Mouse (Mus musculus): ENCODE measurements around the gene C2cd2l. TPM values are rescaled to one million over a fixed set of nuclear protein-coding genes. Genes with fewer than 3 reads are reported as not detected.
"Not testable (repeated sequence)": the region's sequence is repeated elsewhere in the genome, so short reads cannot be mapped to it uniquely, and the experiment has no call there.

The C2cd2l gene
- total RNA-seq (2014; fragmentation: Nextera tagmentation) (8.3 and 17.5 TPM in 2 replicates), total RNA-seq (2017) (4.2 and 5.9 TPM in 2 replicates)

GRCm38 (mm10) chr9:44319887-44320798 lies at the start of gene C2cd2l:
C2cd2l (minus strand) TSS chr9:44320285.
- peak; percentile 85 for ATAC-seq (replicated peaks; ENCODE audit: poor library complexity, severe bottlenecking)

DNA sequence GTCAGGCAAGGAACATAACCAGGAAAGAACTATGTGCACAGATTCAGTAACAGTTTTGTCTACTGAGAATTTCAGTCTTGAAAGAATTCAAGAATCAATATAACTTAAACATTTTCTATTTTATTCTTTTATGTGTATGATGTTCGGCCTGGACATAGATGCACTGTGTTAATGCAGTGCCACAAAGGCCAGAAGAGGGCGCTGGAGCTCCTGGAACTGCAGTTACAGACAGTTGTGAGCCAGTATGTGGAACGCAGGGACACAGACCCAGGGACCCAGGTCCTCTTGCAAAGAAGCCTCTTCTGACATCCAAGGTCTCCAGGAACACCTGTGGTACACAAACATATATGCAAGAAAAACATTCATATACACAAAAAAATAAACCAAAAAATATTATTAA lies 44.4 kb upstream of the C2cd2l start:
- ATAC-seq (replicated peaks; ENCODE audit: poor library complexity, severe bottlenecking), result 0 out of 2 replicates have a peak, but pooled peaks have one; percentile 39

- not testable (repeated sequence) for ATAC-seq (replicated peaks; ENCODE audit: poor library complexity, severe bottlenecking)
Measured at GRCm38 (mm10) chr9:44361931-44362330, 41.8 kb upstream of the C2cd2l start.

GRCm38 (mm10) chr9:44361190-44361917 lies 41.3 kb upstream of the C2cd2l start, which contains the start of gene Vps11:
Vps11 (minus strand) TSS chr9:44361670.
- ATAC-seq (replicated peaks; ENCODE audit: poor library complexity, severe bottlenecking), result peak; percentile 94

- ATAC-seq (replicated peaks; ENCODE audit: poor library complexity, severe bottlenecking), result 0 out of 2 replicates have a peak, but pooled peaks have one; percentile 36
Measured at GRCm38 (mm10) chr9:44357207-44357606, 37.1 kb upstream of the C2cd2l start.

- ATAC-seq (replicated peaks; ENCODE audit: poor library complexity, severe bottlenecking), result no peak
Measured at GRCm38 (mm10) chr9:44353142-44353541, 33.1 kb upstream of the C2cd2l start.

DNA sequence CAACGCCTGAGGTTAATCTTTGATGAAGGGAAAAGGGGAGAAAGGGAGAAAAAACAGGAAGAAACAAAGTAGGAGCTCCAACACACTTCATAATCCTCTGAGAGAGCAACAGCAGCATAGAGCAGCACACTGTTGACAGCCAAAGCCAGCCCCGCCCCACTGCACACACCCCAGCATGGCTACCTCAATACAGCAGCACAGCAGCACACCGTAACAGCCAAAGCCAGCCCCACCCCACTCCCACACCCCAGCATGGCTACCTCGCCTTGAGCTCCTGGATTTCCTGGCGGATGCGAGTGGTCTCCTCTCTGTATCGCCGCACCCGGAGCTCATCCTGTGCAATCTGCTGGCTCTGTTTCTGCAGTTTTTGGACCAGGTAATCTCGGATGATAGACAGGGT lies 32.3 kb upstream of the C2cd2l start:
- no peak for ATAC-seq (replicated peaks; ENCODE audit: poor library complexity, severe bottlenecking)

- ATAC-seq (replicated peaks; ENCODE audit: poor library complexity, severe bottlenecking), result no peak
Measured at GRCm38 (mm10) chr9:44351396-44351795, 31.3 kb upstream of the C2cd2l start.

- 0 out of 2 replicates have a peak, but pooled peaks have one; percentile 8 for ATAC-seq (replicated peaks; ENCODE audit: poor library complexity, severe bottlenecking)
Measured at GRCm38 (mm10) chr9:44348546-44348945, 28.5 kb upstream of the C2cd2l start.

GRCm38 (mm10) chr9:44347621-44348020 lies 27.5 kb upstream of the C2cd2l start:
- no peak for ATAC-seq (replicated peaks; ENCODE audit: poor library complexity, severe bottlenecking)

GRCm38 (mm10) chr9:44347166-44347565 lies 27.1 kb upstream of the C2cd2l start:
- ATAC-seq (replicated peaks; ENCODE audit: poor library complexity, severe bottlenecking), result no peak

GRCm38 (mm10) chr9:44345570-44346433 lies 25.7 kb upstream of the C2cd2l start:
- ATAC-seq (replicated peaks; ENCODE audit: poor library complexity, severe bottlenecking), result no peak

DNA sequence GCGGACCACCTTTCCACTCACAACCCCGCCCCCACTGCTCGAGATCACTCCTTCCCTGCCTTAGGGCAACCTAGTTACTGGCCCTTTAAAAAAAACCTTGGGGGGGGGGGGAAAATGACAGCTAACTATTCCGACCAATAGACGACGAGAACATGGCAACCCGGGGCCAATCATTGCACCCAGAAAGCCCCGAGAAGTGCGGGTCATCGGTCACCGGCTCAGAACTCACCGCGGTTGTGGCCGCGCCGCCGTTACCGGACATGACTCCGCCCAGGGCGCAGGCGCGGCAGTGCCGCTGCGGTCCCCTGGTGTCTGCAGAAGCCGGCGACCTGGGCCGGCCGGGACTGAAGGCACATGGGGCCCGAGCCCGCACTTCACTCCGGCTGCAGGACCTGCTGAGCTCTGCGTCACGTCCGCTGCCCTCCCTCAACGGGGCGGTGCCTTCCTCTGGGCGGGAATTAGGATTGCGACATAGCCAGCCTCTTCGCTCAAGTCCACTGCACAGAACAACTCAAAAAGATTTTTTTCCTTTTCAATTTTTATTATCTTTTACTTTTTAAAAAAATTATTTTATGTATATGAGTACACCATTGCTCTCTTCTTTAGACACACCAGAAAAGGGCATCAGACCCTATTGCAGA lies 23.8 kb upstream of the C2cd2l start, which contains the start of gene Hmbs:
Hmbs (minus strand) TSS at position 448 of the 641 bp plus-strand sequence.
- peak; percentile 89 for ATAC-seq (replicated peaks; ENCODE audit: poor library complexity, severe bottlenecking)

DNA sequence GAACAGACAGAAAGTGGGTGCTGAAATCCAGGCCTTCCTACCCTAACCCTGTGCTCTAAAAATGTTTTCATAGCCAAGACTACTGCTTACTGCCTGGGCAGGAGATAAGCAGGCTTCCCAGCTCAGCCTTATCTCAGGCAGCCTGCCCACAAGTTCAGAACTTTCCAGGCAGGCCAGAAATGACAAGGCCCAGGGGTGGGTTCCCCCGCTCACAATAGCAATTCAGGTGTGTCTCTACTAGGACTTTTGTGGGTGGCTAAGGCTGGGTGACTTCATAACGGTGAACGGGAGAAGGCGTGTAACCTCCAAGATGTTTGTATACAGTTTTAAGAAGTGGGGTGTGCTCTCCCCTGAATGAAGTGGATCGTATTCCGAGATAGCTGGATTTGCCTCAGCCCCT lies 23.2 kb upstream of the C2cd2l start:
- no peak for ATAC-seq (replicated peaks; ENCODE audit: poor library complexity, severe bottlenecking)

GRCm38 (mm10) chr9:44342605-44343004 lies 22.5 kb upstream of the C2cd2l start:
- no peak for ATAC-seq (replicated peaks; ENCODE audit: poor library complexity, severe bottlenecking)

GRCm38 (mm10) chr9:44342173-44342572 lies 22.1 kb upstream of the C2cd2l start:
- no peak for ATAC-seq (replicated peaks; ENCODE audit: poor library complexity, severe bottlenecking)

DNA sequence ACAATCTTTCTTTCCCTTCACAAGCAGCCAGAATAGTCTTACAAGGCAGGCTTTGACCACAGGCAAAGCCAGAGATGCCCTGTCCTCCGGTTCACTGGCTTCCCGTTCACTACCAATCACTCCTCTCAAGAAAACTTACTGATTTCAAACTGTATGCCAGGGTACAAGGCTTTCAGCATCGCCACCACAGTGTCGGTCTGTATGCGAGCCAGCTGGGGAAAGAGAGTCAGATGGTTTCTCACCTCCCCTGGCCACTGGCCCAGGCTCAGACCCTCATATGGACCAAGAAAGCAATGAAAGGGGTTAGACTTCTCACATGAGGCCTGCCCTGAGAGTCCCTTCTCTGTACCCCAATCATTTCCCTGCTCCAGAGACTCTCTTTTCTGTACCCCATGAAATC lies 21.4 kb upstream of the C2cd2l start:
- no peak for ATAC-seq (replicated peaks; ENCODE audit: poor library complexity, severe bottlenecking)

DNA sequence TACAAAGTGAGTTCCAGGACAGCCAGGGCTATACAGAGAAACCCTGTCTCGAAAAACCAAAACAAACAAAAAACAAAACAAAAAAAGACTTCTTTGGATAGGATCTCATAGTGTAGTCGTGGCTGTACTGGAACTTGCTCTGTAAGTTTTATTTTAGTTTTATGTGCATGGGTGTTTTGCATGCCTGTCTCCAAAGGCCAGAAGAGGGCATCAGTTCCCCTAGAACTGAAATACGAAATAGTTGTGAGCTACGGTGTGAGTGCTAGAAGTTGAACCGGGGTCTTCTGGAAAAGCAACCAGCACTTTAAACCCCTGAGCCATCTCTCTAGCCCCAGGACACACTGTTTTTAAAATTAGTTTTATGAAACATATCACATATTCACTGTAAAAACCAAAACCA lies 18.5 kb upstream of the C2cd2l start:
- no peak for ATAC-seq (replicated peaks; ENCODE audit: poor library complexity, severe bottlenecking)

DNA sequence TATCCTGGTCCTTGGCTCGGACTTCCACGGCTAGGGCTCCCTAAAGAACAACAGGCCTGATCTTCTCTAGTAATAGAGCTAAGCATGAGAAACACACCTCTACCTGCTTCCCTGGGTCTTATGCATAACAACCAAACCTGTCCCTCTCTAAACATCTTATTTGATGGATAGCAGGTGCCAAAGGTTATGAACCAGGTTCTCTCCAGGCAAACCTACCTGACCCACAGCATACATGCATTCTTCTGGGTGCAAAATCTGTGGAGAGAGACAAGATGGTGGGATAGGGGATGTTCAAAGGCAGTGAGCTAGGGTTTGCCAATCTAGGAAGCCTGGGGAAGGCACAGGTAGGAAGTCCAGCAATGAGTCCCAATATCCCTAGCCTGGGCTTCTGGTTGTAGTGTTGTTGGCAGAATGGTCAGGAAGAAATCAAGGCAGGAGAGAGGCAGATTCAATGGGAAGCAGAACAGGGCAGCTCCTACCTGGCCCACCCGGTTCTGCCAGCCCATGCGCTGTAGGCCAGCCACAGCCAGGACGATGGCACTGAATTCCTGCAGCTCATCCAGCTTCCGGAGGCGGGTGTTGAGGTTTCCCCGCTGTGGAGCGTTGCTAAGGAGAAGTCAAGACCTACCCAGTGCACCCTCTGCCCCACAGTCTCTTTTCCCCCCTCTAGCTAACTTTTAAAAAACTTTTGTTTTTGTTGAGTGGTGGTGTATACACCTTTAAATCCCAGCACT lies 17.5 kb upstream of the C2cd2l start:
- no peak for ATAC-seq (replicated peaks; ENCODE audit: poor library complexity, severe bottlenecking)

All from granulocyte monocyte progenitor cell, adult 5-6 weeks (primary cell).